Mouse (Mus musculus) ovary, postnatal 10 days (tissue): ENCODE results near the gene Sema3f.
A peak's percentile ranks its signal among the peaks of the same experiment; 100 is the strongest.
"Not testable (repeated sequence)": the region's sequence is repeated elsewhere in the genome, so short reads cannot be mapped to it uniquely, and the experiment has no call there.

ENCODE experiments used
- DNase-seq: peaks from one replicate; pipeline ENCODE4 v3.0.0; 2022; ENCODE audit warnings: low spot score

Gene Sema3f

GRCm38 (mm10) chr9:107692785-107693184 lies 17.5 kb downstream of the Sema3f start:
- DNase-seq, result no peak

DNA sequence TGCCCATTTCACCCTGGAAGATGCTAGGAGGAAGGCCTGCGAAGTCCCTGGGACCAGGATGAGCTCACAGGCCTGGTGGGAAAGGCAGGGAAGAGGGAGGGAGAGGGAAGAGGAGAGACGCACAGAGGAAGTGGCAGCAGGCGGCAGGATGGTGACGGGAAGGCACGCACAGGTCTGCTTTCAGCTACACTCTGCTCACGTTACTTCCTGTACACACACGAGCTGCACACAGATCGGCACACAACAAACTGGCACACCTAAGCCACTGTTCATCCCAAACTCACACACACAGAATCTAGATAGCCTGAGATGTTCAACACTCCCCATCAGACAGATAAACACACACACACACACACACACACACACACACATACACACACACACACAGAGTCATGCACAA lies 19.9 kb downstream of the Sema3f start:
- DNase-seq, result no peak

DNA sequence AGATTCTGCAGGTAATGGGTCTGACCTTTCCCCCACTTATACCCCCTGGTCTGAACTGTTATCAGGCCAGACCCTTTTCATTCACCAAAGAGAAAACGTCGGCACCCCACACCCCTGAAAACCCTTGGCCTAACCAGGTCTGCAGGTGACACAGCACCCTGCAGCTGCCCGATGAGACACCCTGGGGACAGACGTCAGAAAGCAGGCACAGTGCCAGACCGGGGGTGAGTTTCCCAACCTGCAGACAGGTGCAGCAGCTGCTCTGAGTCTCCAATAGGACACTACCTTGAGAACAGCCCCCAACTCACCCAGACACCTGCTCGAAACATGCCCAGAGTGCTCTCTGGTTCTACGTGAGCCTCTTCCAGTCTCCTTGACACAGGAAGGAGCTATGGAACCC lies 21.3 kb downstream of the Sema3f start:
- DNase-seq, result no peak

DNA sequence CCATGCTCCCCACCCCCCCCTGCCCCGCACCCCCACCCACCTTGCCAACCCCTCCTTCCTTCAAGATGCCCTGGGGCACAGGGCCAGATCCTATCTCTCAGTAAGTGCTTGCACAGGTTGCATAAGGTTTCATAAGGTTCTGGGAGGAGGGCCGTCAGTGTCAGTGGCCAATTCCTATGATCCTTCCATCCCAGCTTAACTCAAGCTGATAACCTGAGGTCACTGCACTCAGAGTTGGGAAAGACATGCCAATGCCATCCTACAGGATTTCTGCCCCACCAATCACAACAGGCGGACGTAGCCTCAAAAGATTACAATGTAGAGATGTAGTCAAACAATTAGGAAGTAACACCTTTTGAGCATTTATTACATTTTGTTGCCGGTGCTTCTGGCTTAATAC lies 21.9 kb downstream of the Sema3f start:
- DNase-seq, result no peak

GRCm38 (mm10) chr9:107685231-107685981 lies 24.9 kb downstream of the Sema3f start:
- DNase-seq, result no peak

GRCm38 (mm10) chr9:107682405-107682804 lies 27.9 kb downstream of the Sema3f start:
- no peak for DNase-seq

GRCm38 (mm10) chr9:107679501-107679900 lies 30.8 kb downstream of the Sema3f start, which contains the start of gene Gnat1:
Gene Gnat1, minus strand, starts transcription at chr9:107679712.
- DNase-seq, result no peak

DNA sequence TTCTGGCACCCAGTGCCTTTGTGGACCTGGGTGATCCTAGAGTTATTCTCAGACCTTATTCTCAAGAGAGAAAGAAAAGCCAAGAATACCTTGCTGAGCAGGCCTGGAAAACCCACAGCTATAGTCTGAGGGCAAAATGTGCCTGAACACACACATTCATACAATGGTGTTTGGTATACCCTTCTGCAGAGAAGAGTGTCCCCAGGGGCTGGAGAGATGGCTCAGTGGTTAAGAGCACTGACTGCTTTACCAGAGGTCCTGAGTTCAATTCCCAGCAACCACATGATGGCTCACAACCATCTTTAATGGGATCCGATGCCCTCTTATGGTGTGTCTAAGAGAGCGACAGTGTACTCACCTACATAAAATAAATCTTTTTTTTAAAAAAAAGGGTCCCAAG lies 31.4 kb downstream of the Sema3f start:
- DNase-seq, result no peak

DNA sequence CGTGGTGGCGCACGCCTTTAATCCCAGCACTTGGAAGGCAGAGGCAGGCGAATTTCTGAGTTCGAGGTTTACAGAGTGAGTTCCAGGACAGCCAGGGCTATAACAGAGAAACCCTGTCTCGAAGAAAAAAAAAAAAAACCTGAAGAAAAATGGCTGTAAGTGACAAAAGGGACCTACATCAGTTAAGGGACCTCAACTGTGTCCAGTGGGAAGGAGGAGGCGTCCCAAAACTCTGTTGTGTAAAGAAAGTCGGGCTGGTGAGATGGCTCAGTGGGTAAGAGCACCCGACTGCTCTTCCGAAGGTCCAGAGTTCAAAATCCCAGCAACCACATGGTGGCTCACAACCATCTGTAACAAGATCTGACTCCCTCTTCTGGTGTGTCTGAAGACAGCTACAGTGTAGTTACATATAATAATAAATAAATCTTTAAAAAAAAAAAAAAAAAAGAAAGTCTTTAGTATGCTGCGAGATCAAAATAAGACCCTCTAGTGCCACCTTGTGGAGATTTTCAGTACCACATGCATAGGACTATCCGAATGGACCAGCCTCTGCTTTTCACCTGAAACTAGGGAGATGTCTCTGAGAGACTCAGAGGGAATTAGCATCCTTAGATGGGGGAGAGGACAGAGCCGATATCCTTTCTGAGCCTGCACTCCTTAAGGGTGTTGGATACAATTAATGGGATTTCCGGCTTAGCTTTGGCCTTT lies 32.3 kb downstream of the Sema3f start:
- DNase-seq, result not testable (repeated sequence)

DNA sequence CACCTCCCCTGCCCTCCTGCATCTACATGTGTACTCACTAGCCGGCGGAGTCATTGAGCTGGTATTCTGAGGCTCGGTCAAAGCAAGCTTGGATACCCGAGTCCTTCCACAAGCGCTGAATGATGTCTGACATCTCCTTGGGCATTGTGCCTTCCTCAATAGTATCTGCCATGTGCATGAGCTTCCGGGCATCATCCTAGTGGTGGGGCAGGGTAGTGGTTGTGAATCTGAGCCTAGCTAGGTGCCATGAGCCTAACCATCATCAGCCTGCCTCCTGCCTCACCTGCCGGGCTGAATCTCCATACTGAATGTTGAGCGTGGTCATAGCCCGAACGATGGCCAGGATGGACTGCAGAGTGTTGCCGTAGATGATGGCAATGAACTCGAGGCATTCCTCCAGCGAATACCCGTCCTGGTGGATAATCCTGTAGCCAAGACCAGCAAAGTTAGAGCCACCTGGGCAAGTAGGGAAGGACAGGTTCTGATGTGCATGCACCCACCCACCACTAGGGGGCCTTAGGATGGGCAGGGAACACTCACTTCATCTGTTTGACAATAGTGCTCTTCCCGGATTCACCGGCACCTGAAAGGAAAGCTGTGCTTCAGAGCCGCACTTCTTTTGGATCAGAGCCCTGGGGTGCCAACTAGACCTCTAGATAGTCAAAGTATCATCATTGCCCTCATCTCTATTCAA lies 33.0 kb downstream of the Sema3f start:
- DNase-seq, result no peak

GRCm38 (mm10) chr9:107676302-107676701 lies 34.0 kb downstream of the Sema3f start:
- DNase-seq, result no peak

GRCm38 (mm10) chr9:107675671-107676301 lies 34.5 kb downstream of the Sema3f start:
- DNase-seq, result peak; percentile 58

GRCm38 (mm10) chr9:107674609-107675429 lies 35.5 kb downstream of the Sema3f start:
- no peak for DNase-seq

DNA sequence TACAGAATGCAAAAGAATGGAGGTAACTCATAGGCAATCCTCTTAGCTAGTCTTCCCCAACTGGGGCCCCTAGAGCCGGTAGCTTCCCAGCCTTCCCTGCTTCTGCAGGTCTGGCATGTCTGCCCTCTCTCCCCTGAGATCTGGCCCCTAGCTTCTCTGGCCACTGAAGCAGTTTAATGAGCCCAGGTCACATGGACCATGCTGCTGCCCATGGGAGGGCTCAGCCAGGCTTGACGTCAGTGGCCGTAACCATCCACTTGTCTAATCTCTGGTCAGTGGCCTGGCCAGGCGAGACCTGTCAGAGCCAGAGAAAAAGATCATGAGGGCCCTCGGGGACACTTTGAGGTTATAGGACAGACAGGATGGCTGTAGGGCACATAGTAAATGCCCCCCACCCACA lies 40.0 kb downstream of the Sema3f start:
- no peak for DNase-seq

GRCm38 (mm10) chr9:107669480-107669945 lies 40.8 kb downstream of the Sema3f start, which contains the start of gene Slc38a3:
Gene Slc38a3, minus strand, starts transcription at chr9:107669530.
- DNase-seq, result no peak

DNA sequence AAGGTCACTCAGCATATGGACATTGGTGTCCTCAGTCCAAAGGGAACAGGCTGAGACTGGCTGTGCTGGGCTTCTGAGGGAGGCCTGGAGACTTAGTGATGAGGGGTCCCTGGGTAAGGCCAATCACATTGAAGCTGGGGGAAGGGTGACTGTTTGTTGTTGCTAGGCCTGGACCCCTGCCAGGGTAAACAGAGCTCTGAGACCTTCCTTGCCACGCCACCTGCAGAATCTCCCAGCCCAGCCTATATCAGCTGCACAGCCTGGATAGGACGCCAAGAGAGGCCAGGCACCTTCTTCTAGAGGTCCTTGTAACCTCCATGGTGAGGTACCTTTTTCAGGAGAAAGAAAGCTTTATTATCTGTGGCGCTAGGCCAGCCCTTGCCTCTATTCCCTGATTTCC lies 41.4 kb downstream of the Sema3f start:
- no peak for DNase-seq

- no peak for DNase-seq
These were observed 42.3 kb downstream of the Sema3f start for GRCm38 (mm10) chr9:107668011-107668410.

DNA sequence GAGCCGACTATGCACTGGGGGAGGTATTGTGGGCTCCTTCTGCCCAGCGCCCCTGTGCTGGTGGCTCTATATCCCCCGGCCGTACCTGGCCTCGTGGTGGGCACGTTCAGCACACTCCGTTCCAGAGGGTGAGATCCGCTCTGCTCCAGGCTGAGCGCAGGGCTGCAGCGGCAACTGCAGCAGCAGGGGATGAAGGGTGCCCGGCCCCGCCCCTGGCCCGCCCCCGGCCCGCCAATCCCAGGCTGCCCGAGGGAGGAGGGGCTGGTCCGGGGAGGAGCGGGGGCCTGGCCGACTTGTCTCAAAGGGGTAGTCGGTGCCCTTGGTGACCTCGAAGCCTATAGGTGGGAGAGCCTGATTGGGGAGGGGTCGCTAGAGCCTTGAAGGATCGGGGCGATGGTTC lies 43.1 kb downstream of the Sema3f start:
- no peak for DNase-seq

DNA sequence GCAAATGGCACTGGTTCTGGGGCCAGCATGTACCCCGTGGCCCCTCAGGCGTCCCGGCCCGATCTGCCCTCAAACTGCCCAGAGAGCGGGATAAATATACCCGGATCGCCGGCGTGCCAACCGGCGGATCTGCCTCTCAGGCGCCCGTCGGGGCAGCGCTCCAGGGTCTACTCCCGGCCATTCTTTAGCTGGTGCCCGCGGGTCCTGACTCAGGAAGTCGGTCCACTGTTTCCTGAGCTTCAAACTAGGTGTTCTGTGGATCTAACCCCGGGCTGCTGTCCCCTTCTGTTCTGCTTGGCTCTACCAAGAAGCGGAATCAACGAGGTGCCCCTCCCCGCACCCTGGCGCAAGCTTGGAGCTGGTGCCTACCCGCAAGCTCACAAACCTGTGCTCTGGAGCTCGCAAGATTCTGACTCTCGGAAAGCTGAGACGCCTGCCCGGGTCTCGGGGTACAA lies 43.5 kb downstream of the Sema3f start:
- DNase-seq, result no peak

DNA sequence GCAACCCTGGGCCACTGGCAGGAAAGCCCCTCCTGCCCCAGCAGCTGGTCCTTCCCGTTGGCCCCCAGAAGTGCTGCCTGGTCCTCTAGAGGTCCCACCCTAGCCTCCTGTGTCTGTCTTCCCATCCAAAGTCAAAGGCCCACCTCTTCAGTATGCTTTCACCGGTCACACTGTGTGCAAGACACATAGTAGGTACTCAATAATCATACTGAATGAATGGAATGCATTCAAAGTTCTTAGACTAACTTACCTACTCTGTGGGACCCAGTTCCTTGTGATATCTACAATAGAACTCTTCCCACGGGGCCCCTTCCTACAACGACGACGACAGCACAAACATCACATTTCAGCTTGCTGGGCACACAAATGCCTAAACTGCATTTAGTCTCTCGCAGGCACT lies 45.0 kb downstream of the Sema3f start:
- DNase-seq, result no peak

DNA sequence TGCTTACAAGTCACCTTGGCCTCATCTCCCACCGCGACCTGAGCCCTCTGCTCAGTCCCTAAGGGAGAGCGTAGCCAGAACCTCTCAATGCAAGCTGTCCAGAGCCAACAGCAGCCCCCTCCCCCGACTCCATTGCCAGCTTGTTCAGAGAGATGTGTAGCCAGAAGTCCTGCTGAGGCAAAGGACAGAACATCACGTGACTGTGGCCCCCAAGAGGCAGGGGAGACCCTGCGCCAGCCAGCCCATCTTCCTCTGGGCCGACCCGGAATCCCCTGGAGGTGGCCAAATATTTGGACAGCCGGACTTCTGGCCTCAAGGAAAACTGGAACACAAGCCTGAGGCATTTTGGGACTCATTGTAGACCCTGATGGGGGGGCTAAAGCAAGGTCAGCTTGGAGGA lies 46.8 kb downstream of the Sema3f start:
- DNase-seq, result no peak
